Mouse (Mus musculus) forebrain, embryonic 10.5 days (tissue): Measurements from ENCODE around the gene Pla2g6. TPM values are rescaled to one million over a fixed set of nuclear protein-coding genes. Genes with fewer than 3 reads are reported as not detected.
A peak's percentile ranks its signal among the peaks of the same experiment; 100 is the strongest.

ENCODE experiments used
- DNase-seq: peaks from one replicate; pipeline ENCODE4 v3.0.0-alpha.2; 2017; ENCODE audit warnings: low spot score; ENCODE audit errors: extremely low spot score
- H3K27ac ChIP-seq: fragments of 300-500 bp; sonication (generic); 2 replicates; pipeline ENCODE4 v1.5.1; 2016; ENCODE audit warnings: mild to moderate bottlenecking
- H3K27me3 ChIP-seq: fragments of 300-500 bp; sonication (generic); 2 replicates; pipeline ENCODE4 v1.6.1; 2016; ENCODE audit warnings: mild to moderate bottlenecking; ENCODE audit not compliant: poor library complexity, severe bottlenecking
- H3K36me3 ChIP-seq: fragments of 300-500 bp; sonication (generic); replicated peaks from 2 replicates; pipeline ENCODE4 v1.6.1; 2016; ENCODE audit warnings: mild to moderate bottlenecking, moderate library complexity
- H3K4me1 ChIP-seq: fragments of 300-500 bp; sonication (generic); 2 replicates; pipeline ENCODE4 v1.6.1; 2016
- H3K4me3 ChIP-seq: fragments of 300-500 bp; sonication (generic); 2 replicates; pipeline ENCODE4 v1.5.1; 2016; ENCODE audit warnings: mild to moderate bottlenecking, moderate library complexity
- H3K9me3 ChIP-seq: fragments of 300-500 bp; sonication (generic); 2 replicates; pipeline ENCODE4 v1.6.1; 2016; ENCODE audit warnings: mild to moderate bottlenecking, moderate library complexity
- WGBS: fragments of 180-500 bp; shearing (Covaris S2); methylation state at CpG from one replicate; pipeline ENCODE4 v1.1.7; 2016; 5-methylcytosine and 5-hydroxymethylcytosine counted together
- polyA plus RNA-seq: library from polyadenylated mRNA; unstranded; fragments of >200 nt; fragmentation: Nextera tagmentation; extraction: Ambion mirVana; gene quantifications from 2 replicates; pipeline ENCODE4 v1.2.1, GENCODE M21; 2016

Pla2g6 gene
- polyA plus RNA-seq, 1 experiment from 2014 or later, result 20.9 TPM

DNA sequence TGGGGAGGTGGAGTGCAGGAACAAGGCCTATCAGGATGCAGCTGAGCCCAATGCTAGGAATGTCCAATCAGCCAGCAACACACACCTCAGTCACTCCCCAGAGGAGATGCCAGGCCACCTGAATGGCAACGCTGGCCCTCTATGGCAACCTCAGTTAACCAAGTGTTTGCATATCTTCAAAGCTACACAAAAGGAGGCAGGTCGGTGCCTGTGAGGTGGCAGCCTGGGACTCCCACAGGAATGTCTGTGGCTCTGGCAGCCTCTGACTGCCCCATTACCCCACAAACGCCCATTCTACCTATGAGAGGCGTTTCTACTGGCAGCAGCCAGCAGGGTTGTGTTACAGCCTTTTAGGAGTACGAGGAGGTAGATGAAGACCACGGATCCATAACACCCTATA is 29.6 kb downstream of the Pla2g6 start:
- WGBS, result 88% methylated on average over 6 of the region's 6 CpGs
- Histone ChIP-seq H3K27me3 (no peaks in the 10 kb centered on the region), H3K36me3 (peaks cover 20% of the 10 kb centered on the region; the same call in 1 of the 2 replicates), H3K4me1 (peaks cover 7% of the 10 kb centered on the region; the same call in 1 of the 2 replicates), H3K9me3 (no peaks in the 10 kb centered on the region), H3K27ac (no peak overlapping the region), H3K4me3 (no peak overlapping the region)
- DNase-seq, result no peak

GRCm38 (mm10) chr15:79292779-79293178 is 35.4 kb downstream of the Pla2g6 start:
- Histone ChIP-seq H3K27ac (no peak overlapping the region), H3K36me3 (peaks cover 17% of the 10 kb centered on the region), H3K27me3 (no peaks in the 10 kb centered on the region), H3K4me3 (no peak overlapping the region), H3K4me1 (no peaks in the 10 kb centered on the region), H3K9me3 (no peaks in the 10 kb centered on the region)
- WGBS, result 89% methylated on average over 9 of the region's 9 CpGs
- no peak for DNase-seq

DNA sequence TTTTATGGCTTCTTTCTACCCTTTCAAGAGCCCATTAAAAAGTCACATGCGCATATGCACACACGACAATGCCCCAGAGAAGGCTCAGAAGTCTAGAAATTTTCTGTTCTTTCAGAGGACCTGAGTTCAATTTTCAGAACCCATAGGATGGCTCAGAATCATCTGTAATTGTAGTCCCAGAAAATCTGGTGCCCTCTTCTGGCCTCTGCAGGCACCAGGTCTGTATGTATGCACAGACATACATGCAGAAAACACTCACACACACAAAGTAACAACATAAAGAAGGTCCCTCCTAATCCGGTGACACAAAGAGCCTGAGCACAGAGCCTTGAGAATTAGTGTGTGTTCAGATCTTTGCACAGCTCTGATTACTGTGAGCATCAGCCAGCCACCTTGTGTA is 37.9 kb downstream of the Pla2g6 start:
- no peaks in the 10 kb centered on the region for H3K9me3 ChIP-seq
- H3K27me3 ChIP-seq, result no peaks in the 10 kb centered on the region
- H3K36me3 ChIP-seq, result peaks cover 35% of the 10 kb centered on the region
- WGBS, result 86% methylated on average over 3 of the region's 3 CpGs
- H3K4me3 ChIP-seq, result no peak overlapping the region
- DNase-seq, result no peak
- H3K4me1 ChIP-seq, result 0 out of 2 replicates have a peak, but pooled peaks cover 2% of the 10 kb centered on the region
- H3K27ac ChIP-seq, result no peak overlapping the region

DNA sequence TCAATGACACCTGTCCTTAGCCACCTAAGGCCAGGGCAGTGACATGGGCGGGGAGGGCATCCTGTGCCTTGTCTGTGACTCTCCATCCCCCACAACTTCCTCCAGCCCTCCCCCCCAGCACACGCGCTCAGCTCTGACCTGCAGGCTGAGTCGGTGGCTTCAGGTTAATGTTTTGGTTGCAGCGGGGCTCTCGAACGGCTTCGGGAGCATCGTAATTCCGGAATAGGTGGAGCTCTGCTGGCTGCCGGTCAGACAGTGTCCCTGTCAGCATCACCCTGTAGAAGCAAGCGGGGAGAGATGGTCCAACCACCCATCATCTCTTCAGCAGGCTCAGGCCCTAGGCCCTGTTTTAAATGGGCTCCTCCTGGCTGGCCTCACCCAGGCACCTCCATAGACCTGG is 38.7 kb downstream of the Pla2g6 start:
- H3K27ac ChIP-seq, result no peak overlapping the region
- no peaks in the 10 kb centered on the region for H3K27me3 ChIP-seq
- 0 out of 2 replicates have a peak, but pooled peaks cover 5% of the 10 kb centered on the region for H3K4me1 ChIP-seq
- 93% methylated on average over 12 of the region's 12 CpGs for WGBS
- H3K9me3 ChIP-seq, result no peaks in the 10 kb centered on the region
- peaks cover 35% of the 10 kb centered on the region for H3K36me3 ChIP-seq
- no peak overlapping the region for H3K4me3 ChIP-seq
- DNase-seq, result no peak

- H3K27me3 ChIP-seq, result no peaks in the 10 kb centered on the region
- H3K27ac ChIP-seq, result no peak overlapping the region
- no peak for DNase-seq
- H3K36me3 ChIP-seq, result peaks cover 35% of the 10 kb centered on the region
- H3K9me3 ChIP-seq, result no peaks in the 10 kb centered on the region
- H3K4me1 ChIP-seq, result 0 out of 2 replicates have a peak, but pooled peaks cover 5% of the 10 kb centered on the region
- no peak overlapping the region for H3K4me3 ChIP-seq
- 92% methylated on average over 3 of the region's 3 CpGs for WGBS
Observed at GRCm38 (mm10) chr15:79288387-79288786, 39.8 kb downstream of the Pla2g6 start.

DNA sequence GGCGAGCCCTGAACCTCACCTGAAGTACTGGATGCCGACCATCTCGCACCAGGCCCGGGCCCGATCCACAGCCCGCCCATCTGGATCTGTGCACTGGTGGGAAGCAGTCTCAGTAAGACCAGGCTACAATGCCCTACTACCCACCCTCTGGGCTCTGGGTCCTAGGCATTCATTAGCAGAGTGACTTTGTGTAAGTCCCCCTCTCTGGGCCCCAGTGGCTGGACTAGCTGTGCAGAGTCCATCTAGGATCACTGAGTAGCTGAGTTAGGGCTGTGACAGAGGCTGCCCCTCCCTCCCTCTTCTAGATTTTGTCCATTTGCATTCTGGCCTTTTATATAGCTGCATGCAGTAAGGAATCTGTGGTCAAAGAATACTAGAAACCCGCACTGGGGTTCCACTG is 41.1 kb downstream of the Pla2g6 start:
- no peak overlapping the region for H3K27ac ChIP-seq

DNA sequence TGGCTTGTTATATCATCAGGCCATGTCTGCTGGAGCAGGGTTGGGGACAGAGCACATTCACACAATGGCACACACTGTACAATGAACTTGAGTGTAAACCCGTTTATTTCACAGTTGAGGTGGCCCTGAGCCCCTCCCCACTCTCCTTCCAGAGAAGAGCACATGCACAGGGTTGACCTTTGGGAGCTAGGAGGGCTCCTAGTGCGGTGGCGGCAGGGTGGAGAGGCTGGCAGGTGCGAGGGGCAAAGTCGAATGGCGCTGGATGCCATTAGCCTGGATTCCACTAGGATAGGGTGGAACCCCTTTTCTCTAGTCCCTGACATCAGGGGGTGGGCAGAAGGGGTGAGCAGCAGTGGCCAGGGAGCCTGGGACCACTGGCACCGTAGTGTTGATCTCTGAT is 42.0 kb downstream of the Pla2g6 start:
- no peak for DNase-seq
- H3K27me3 ChIP-seq, result no peaks in the 10 kb centered on the region
- H3K27ac ChIP-seq, result no peak overlapping the region
- peaks cover 8% of the 10 kb centered on the region for H3K4me1 ChIP-seq
- 91% methylated on average over 7 of the region's 7 CpGs for WGBS
- peaks cover 35% of the 10 kb centered on the region for H3K36me3 ChIP-seq
- no peaks in the 10 kb centered on the region for H3K9me3 ChIP-seq
- H3K4me3 ChIP-seq, result no peak overlapping the region

More for the DNA sequence above, 41.1 kb downstream of the Pla2g6 start:
- 0 out of 2 replicates have a peak, but pooled peaks cover 5% of the 10 kb centered on the region for H3K4me1 ChIP-seq
- H3K27me3 ChIP-seq, result no peaks in the 10 kb centered on the region
- WGBS, result 92% methylated on average over 7 of the region's 7 CpGs
- H3K36me3 ChIP-seq, result peaks cover 35% of the 10 kb centered on the region
- no peak for DNase-seq
- no peaks in the 10 kb centered on the region for H3K9me3 ChIP-seq
- H3K4me3 ChIP-seq, result no peak overlapping the region

- Histone ChIP-seq H3K9me3 (no peaks in the 10 kb centered on the region), H3K27ac (no peak within 1 kb of the TSS), H3K36me3 (peaks cover 35% of the 10 kb centered on the region), H3K4me3 (no peak within 1 kb of the TSS), H3K4me1 (peaks cover 8% of the 10 kb centered on the region), H3K27me3 (no peaks in the 10 kb centered on the region)
- WGBS, result 79% methylated on average over 10 of the region's 10 CpGs
- no peak for DNase-seq
Observed at GRCm38 (mm10) chr15:79285399-79285798, 42.8 kb downstream of the Pla2g6 start, which contains the start of gene Baiap2l2. Gene Baiap2l2 (minus strand): TSS chr15:79285537.

GRCm38 (mm10) chr15:79283371-79283770 is 44.8 kb downstream of the Pla2g6 start:
- WGBS, result 88% methylated on average over 4 of the region's 4 CpGs
- peaks cover 23% of the 10 kb centered on the region for H3K36me3 ChIP-seq
- no peaks in the 10 kb centered on the region for H3K9me3 ChIP-seq
- no peak for DNase-seq
- peaks cover 8% of the 10 kb centered on the region for H3K4me1 ChIP-seq
- no peak overlapping the region for H3K4me3 ChIP-seq
- no peaks in the 10 kb centered on the region for H3K27me3 ChIP-seq
- no peak overlapping the region for H3K27ac ChIP-seq

GRCm38 (mm10) chr15:79282434-79282833 is 45.8 kb downstream of the Pla2g6 start:
- WGBS, result 86% methylated on average over 5 of the region's 5 CpGs
- peaks cover 14% of the 10 kb centered on the region for H3K36me3 ChIP-seq
- peaks cover 8% of the 10 kb centered on the region for H3K4me1 ChIP-seq
- no peak overlapping the region for H3K4me3 ChIP-seq
- H3K9me3 ChIP-seq, result no peaks in the 10 kb centered on the region
- H3K27ac ChIP-seq, result no peak overlapping the region
- H3K27me3 ChIP-seq, result no peaks in the 10 kb centered on the region
- DNase-seq, result no peak

DNA sequence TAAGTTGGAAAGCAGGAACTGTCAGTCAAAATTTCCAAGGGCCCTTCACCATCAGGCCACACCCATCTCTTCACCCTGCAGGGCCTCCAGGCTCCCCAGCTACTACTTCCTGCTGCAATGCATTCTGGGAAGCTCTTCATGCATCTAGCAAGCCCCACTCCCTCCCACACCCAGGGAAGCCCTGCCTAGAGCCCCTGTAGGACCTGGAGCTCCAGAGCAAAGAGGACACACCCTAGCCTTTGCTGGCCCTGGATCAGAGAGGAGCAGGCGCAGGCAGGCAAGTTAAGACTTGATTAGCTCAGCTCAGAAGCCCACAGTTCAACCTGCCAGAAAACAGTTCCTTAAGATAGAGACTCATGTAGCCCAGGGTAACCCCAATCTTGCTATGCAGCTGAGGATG is 46.8 kb downstream of the Pla2g6 start:
- no peaks in the 10 kb centered on the region for H3K9me3 ChIP-seq
- DNase-seq, result peak; percentile 31
- peaks cover 8% of the 10 kb centered on the region for H3K4me1 ChIP-seq
- 90% methylated on average over 1 of the region's 1 CpGs for WGBS
- H3K27ac ChIP-seq, result 0 out of 2 replicates have a peak overlapping the region, but pooled peaks have one; percentile 15
- H3K36me3 ChIP-seq, result peaks cover 4% of the 10 kb centered on the region; the same call in 1 of the 2 replicates
- H3K4me3 ChIP-seq, result no peak overlapping the region
- no peaks in the 10 kb centered on the region for H3K27me3 ChIP-seq

DNA sequence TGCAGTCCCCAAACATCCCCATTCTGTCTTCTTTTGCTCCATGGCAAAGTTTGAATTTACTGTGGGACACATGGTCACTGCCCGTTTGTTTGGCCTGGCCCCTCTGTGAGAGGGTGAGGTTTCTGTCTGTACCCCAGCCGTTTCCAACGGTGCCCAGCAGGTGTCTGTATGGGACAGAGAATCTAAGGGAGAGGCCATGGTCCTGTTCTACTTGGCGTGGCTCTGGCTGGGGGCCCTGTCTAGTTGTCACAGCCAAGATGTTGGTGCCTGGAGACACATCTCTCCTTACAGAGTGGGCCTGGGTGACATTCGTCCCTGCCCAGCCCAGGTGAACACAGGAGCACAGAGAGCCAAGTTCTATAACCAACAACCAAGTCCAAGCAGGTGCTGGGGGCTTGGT is 47.3 kb downstream of the Pla2g6 start:
- Histone ChIP-seq H3K36me3 (no peaks in the 10 kb centered on the region), H3K4me3 (no peak overlapping the region), H3K27ac (no peak overlapping the region), H3K4me1 (peaks cover 8% of the 10 kb centered on the region), H3K9me3 (no peaks in the 10 kb centered on the region), H3K27me3 (no peaks in the 10 kb centered on the region)
- DNase-seq, result no peak
- 69% methylated on average over 5 of the region's 5 CpGs for WGBS

- Histone ChIP-seq H3K27me3 (no peaks in the 10 kb centered on the region), H3K4me3 (no peak overlapping the region), H3K4me1 (peaks cover 4% of the 10 kb centered on the region), H3K27ac (no peak overlapping the region), H3K9me3 (no peaks in the 10 kb centered on the region), H3K36me3 (no peaks in the 10 kb centered on the region)
- DNase-seq, result no peak
- WGBS, result 19% methylated on average over 6 of the region's 6 CpGs
Observed at GRCm38 (mm10) chr15:79280209-79280608, 48.0 kb downstream of the Pla2g6 start.

DNA sequence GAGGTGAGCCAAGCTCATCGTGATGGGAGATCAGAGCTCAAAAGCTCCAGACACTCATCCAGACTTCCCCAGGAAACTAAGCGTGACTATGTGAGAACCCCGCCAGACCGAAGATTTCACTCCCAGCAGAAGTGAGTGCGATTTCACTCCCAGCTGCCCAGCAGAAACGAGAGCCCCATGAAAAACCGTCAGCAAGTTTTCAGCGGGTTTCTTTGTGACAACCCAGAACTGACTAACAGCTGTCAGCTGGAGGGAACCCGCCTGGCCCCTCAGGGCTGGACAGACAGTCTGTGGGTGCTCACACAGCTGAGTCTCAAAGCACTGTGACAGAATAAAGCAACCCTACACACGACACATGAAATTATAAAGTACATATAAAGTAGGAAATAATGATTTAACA is 50.5 kb downstream of the Pla2g6 start:
- Histone ChIP-seq H3K9me3 (no peaks in the 10 kb centered on the region), H3K36me3 (no peaks in the 10 kb centered on the region), H3K4me3 (no peak overlapping the region), H3K27me3 (peaks cover 7% of the 10 kb centered on the region; the same call in 1 of the 2 replicates), H3K27ac (no peak overlapping the region), H3K4me1 (peaks cover 6% of the 10 kb centered on the region)
- DNase-seq, result no peak
- 75% methylated on average over 10 of the region's 10 CpGs for WGBS
